Mouse (Mus musculus): ENCODE data around the gene Wt1.

DNA sequence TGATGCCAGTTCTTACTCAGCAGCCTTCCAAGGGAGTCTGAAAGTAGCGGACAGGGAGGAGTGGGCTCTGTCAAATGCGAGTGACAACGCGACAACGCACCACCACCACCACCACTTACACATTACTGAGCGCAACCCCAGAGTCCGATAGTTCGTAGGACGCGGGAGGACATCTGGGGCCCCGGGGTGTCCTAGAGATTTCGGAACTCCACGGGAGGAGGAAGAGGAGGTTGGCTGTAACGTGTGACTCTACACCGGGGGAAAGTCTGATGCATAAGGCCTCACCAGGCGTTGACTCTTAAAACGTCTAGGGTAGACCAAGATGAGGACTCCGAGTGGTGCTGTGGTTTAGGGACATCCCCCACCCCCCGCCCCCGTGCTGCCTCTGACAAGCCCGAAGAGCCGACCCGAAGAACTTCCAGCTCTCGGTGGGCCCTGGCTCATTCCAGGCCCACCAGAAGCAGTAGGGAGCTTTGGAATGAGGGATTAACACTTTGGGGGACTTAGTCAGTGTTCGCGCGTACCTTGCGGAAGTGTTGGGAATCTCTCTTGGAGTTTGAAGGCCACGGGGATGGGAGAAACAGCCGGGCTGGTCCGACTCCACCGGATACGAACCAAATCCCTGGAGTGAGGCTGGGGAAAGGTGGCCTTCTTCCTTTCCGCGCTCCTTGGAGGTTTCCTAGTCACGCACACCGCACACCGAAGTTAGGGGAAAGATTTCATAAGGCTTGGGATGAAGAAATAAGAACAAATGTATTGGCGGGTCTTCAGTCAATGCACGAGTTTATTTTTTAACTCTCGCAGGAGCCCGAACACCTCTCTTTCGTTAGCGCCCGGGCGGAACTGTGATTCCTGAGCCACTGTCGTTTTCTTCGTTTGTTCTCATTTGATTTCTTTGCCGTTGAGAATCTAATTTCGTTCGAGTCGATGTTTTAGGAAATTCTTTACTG is 1.5 kb downstream of the Wt1 start:
- TF ChIP-seq CTCF (IDR thresholded peaks at IDR 0.05; ENCODE audit: low read depth, low read length): no peak
- no peak for TF ChIP-seq POLR2A (IDR thresholded peaks at IDR 0.05; ENCODE audit: borderline replicate concordance, low read depth, low read length)

All from bone marrow macrophage, adult 2 months (primary cell).